Mouse (Mus musculus): Measurements from ENCODE around the gene Tmem175. TPM values are rescaled to one million over a fixed set of nuclear protein-coding genes. Genes with fewer than 3 reads are reported as not detected.

Gene Tmem175
- total RNA-seq, 2 experiments from 2014 or later: 38.3 to 44.2 TPM

Other genes starting within 250 kb of the Tmem175 start
- under 1 TPM; 0.13 to 0.19 TPM for gene Pde6b, start 241.4 kb upstream of the Tmem175 start, total RNA-seq (2021)
- gene Atp5k, start 195.3 kb upstream of the Tmem175 start, total RNA-seq (2021): 100 to 1,000 TPM; 253 to 266 TPM
- gene Mfsd7a, start 180.9 kb upstream of the Tmem175 start, total RNA-seq (2021): under 1 TPM; 0.22 to 0.51 TPM
- gene Pcgf3, start 168.5 kb upstream of the Tmem175 start, total RNA-seq (2021): 10 to 100 TPM; 60.6 to 64.4 TPM
- gene Cplx1, start 79.7 kb upstream of the Tmem175 start, total RNA-seq (2021): 100 to 1,000 TPM; 527 to 537 TPM
- gene Gak, start within 50 bp of the Tmem175 start, total RNA-seq (2021): 10 to 100 TPM; 87.3 to 90.5 TPM
- gene Idua, start 30.6 kb downstream of the Tmem175 start, total RNA-seq (2021): 1 to 10 TPM; 9.6 TPM
- 10 to 100 TPM; 51.4 to 53.5 TPM for gene Dgkq, start 39.9 kb downstream of the Tmem175 start, total RNA-seq (2021)
- 1 to 10 TPM; 1.3 to 2.6 TPM for gene Slc26a1, start 45.8 kb downstream of the Tmem175 start, total RNA-seq (2021)
- 10 to 100 TPM; 14.4 to 20.7 TPM for gene Fgfrl1, start 62.6 kb downstream of the Tmem175 start, total RNA-seq (2021)
- gene Rnf212, start 145.2 kb downstream of the Tmem175 start, total RNA-seq (2021): not detected
- gene Tmed11, start 165.6 kb downstream of the Tmem175 start, total RNA-seq (2021): not detected
- not detected for gene Vmn2r8, start 179.1 kb downstream of the Tmem175 start, total RNA-seq (2021)
- gene Vmn2r9, start 222.8 kb downstream of the Tmem175 start, total RNA-seq (2021): not detected

Data from left cerebral cortex, postnatal 14 days (tissue).